Mouse (Mus musculus) macrophage (primary cell): Measurements from ENCODE around the gene Pfpl. TPM values are rescaled to one million over a fixed set of nuclear protein-coding genes. Genes with fewer than 3 reads are reported as not detected.

Source experiments
- H3K27ac ChIP-seq: fragments of 350-480 bp; formaldehyde crosslinking; 2 replicates; pipeline ENCODE4 v1.9.0; 2021
- H3K36me3 ChIP-seq: fragments of 350-480 bp; formaldehyde crosslinking; 2 replicates; pipeline ENCODE4 v1.9.0; 2021; ENCODE audit errors: inconsistent target
- H3K4me3 ChIP-seq: fragments of 350-480 bp; formaldehyde crosslinking; 2 replicates; pipeline ENCODE4 v1.9.0; 2021; ENCODE audit errors: inconsistent target
- H3K79me2 ChIP-seq: fragments of 350-480 bp; formaldehyde crosslinking; 2 replicates; pipeline ENCODE4 v1.9.0; 2021; ENCODE audit errors: inconsistent target
- WGBS: methylation state at CpG from one replicate; pipeline ENCODE4 v1.1.7; 2026; ENCODE audit warnings: inconsistent platforms; ENCODE audit not compliant: missing documents; 5-methylcytosine and 5-hydroxymethylcytosine counted together
- polyA plus RNA-seq: library from polyadenylated mRNA; stranded (reverse); fragments of 250-400 nt; gene quantifications from 3 replicates; pipeline ENCODE4 v1.2.4, GENCODE M21; 2018; ENCODE audit warnings: inconsistent platforms

The Pfpl gene
- polyA plus RNA-seq, 1 experiment from 2014 or later = not detected

GRCm38 (mm10) chr19:12457401-12458066 is 29.8 kb downstream of the Pfpl start:
- Histone ChIP-seq H3K79me2 (peaks cover 43% of the 10 kb centered on the region), H3K27ac (peak overlapping the region; percentile 89), H3K36me3 (no peaks in the 10 kb centered on the region), H3K4me3 (peak overlapping the region; percentile 3; the same call in 1 of the 2 replicates)
- 8% methylated on average over 12 of the region's 12 CpGs for WGBS

GRCm38 (mm10) chr19:12459516-12459915 is 31.8 kb downstream of the Pfpl start:
- Histone ChIP-seq H3K4me3 (no peak overlapping the region), H3K79me2 (peaks cover 63% of the 10 kb centered on the region), H3K27ac (peak overlapping the region; percentile 99), H3K36me3 (no peaks in the 10 kb centered on the region)
- 88% methylated on average over 4 of the region's 4 CpGs for WGBS

- Histone ChIP-seq H3K4me3 (peak within 1 kb of the TSS; percentile 72), H3K36me3 (no peaks in the 10 kb centered on the region), H3K79me2 (peaks cover 74% of the 10 kb centered on the region), H3K27ac (peak within 1 kb of the TSS; percentile 99)
- WGBS = 53% methylated on average over 10 of the region's 11 CpGs
These were observed 32.9 kb downstream of the Pfpl start, which contains the start of gene Mpeg1 for GRCm38 (mm10) chr19:12460282-12461249. Gene Mpeg1 (plus strand): TSS chr19:12460779.

- H3K79me2 ChIP-seq = peaks cover 94% of the 10 kb centered on the region
- no peaks in the 10 kb centered on the region; the same call in 1 of the 2 replicates for H3K36me3 ChIP-seq
- 42% methylated on average over 7 of the region's 7 CpGs for WGBS
- H3K27ac ChIP-seq = peak overlapping the region; percentile 99
- H3K4me3 ChIP-seq = peak overlapping the region; percentile 72
These were observed 35.4 kb downstream of the Pfpl start for GRCm38 (mm10) chr19:12462851-12463721.

GRCm38 (mm10) chr19:12463722-12464035 is 36.0 kb downstream of the Pfpl start:
- peak overlapping the region; percentile 72 for H3K4me3 ChIP-seq
- peaks cover 94% of the 10 kb centered on the region for H3K79me2 ChIP-seq
- no peaks in the 10 kb centered on the region; the same call in 1 of the 2 replicates for H3K36me3 ChIP-seq
- H3K27ac ChIP-seq = peak overlapping the region; percentile 99
- 0% methylated on average over 1 of the region's 1 CpGs for WGBS

- 0% methylated on average over 2 of the region's 5 CpGs for WGBS
These were observed 36.4 kb downstream of the Pfpl start for GRCm38 (mm10) chr19:12464127-12464526.

GRCm38 (mm10) chr19:12464674-12465073 is 37.0 kb downstream of the Pfpl start:
- no peaks in the 10 kb centered on the region; the same call in 1 of the 2 replicates for H3K36me3 ChIP-seq
- 6% methylated on average over 4 of the region's 4 CpGs for WGBS
- peak overlapping the region; percentile 72 for H3K4me3 ChIP-seq
- H3K79me2 ChIP-seq = peaks cover 93% of the 10 kb centered on the region
- H3K27ac ChIP-seq = peak overlapping the region; percentile 99

More at GRCm38 (mm10) chr19:12464127-12464526, 36.4 kb downstream of the Pfpl start:
- Histone ChIP-seq H3K36me3 (no peaks in the 10 kb centered on the region; the same call in 1 of the 2 replicates), H3K79me2 (peaks cover 93% of the 10 kb centered on the region), H3K27ac (peak overlapping the region; percentile 99), H3K4me3 (peak overlapping the region; percentile 72)

- Histone ChIP-seq H3K79me2 (peaks cover 95% of the 10 kb centered on the region), H3K4me3 (peak overlapping the region; percentile 72), H3K27ac (peak overlapping the region; percentile 99), H3K36me3 (no peaks in the 10 kb centered on the region; the same call in 1 of the 2 replicates)
- WGBS = 77% methylated on average over 10 of the region's 10 CpGs
These were observed 37.9 kb downstream of the Pfpl start for GRCm38 (mm10) chr19:12465530-12466144.

GRCm38 (mm10) chr19:12466204-12466603 is 38.5 kb downstream of the Pfpl start:
- H3K27ac ChIP-seq = peak overlapping the region; percentile 99
- WGBS = 3% methylated on average over 6 of the region's 7 CpGs
- H3K4me3 ChIP-seq = no peak overlapping the region
- no peaks in the 10 kb centered on the region; the same call in 1 of the 2 replicates for H3K36me3 ChIP-seq
- H3K79me2 ChIP-seq = peaks cover 97% of the 10 kb centered on the region

- Histone ChIP-seq H3K27ac (peak overlapping the region; percentile 99; the same call in 1 of the 2 replicates), H3K4me3 (no peak overlapping the region), H3K79me2 (peaks cover 87% of the 10 kb centered on the region), H3K36me3 (no peaks in the 10 kb centered on the region; the same call in 1 of the 2 replicates)
- WGBS = 80% methylated on average over 5 of the region's 5 CpGs
These were observed 39.7 kb downstream of the Pfpl start for GRCm38 (mm10) chr19:12467436-12467835.

- Histone ChIP-seq H3K27ac (peak overlapping the region; percentile 55), H3K79me2 (peaks cover 61% of the 10 kb centered on the region), H3K4me3 (no peak overlapping the region), H3K36me3 (no peaks in the 10 kb centered on the region)
- 33% methylated on average over 2 of the region's 3 CpGs for WGBS
These were observed 44.2 kb downstream of the Pfpl start for GRCm38 (mm10) chr19:12471866-12472265.

- Histone ChIP-seq H3K27ac (peak overlapping the region; percentile 55), H3K79me2 (peaks cover 55% of the 10 kb centered on the region; the same call in 1 of the 2 replicates), H3K4me3 (no peak overlapping the region), H3K36me3 (no peaks in the 10 kb centered on the region)
- WGBS = 78% methylated on average over 5 of the region's 5 CpGs
These were observed 44.8 kb downstream of the Pfpl start for GRCm38 (mm10) chr19:12472381-12472976.

- Histone ChIP-seq H3K4me3 (no peak overlapping the region), H3K36me3 (no peaks in the 10 kb centered on the region), H3K79me2 (peaks cover 49% of the 10 kb centered on the region; the same call in 1 of the 2 replicates), H3K27ac (peak overlapping the region; percentile 55)
- WGBS = 68% methylated on average over 4 of the region's 4 CpGs
These were observed 45.5 kb downstream of the Pfpl start for GRCm38 (mm10) chr19:12473201-12473641.
